Mouse (Mus musculus) gastrocnemius, adult 2 months (tissue): ENCODE results near the gene Tnks2. TPM values are rescaled to one million over a fixed set of nuclear protein-coding genes. Genes with fewer than 3 reads are reported as not detected.
"Not testable (repeated sequence)": the region's sequence is repeated elsewhere in the genome, so short reads cannot be mapped to it uniquely, and the experiment has no call there.

ENCODE experiments used
- DNase-seq: peaks from one replicate; pipeline ENCODE4 v3.0.0; 2022
- H3K27ac ChIP-seq: fragments of 200-600 bp; 2 replicates; pipeline ENCODE4 v1.8.1; 2022; ENCODE audit warnings: mild to moderate bottlenecking
- H3K4me3 ChIP-seq: fragments of 200-600 bp; 2 replicates; pipeline ENCODE4 v1.8.1; 2022; ENCODE audit warnings: mild to moderate bottlenecking, moderate library complexity
- CTCF ChIP-seq: fragments of 200-600 bp; IDR thresholded peaks from 2 replicates; pipeline ENCODE4 v1.8.1; 2022; ENCODE audit warnings: antibody characterized with exemption, mild to moderate bottlenecking, moderate library complexity
- intact Hi-C: fragments of 180-260 bp; cut with DNase I; formaldehyde crosslinking; loops from one replicate; pipeline ENCODE4 v1.15.1; 2025
- total RNA-seq, 2 experiments: library from RNA; stranded (reverse); gene quantifications; 2 replicates each; pipeline ENCODE4 v1.2.3; 2021

The Tnks2 gene
- total RNA-seq, 2 experiments from 2014 or later = 106 to 127 TPM

DNA sequence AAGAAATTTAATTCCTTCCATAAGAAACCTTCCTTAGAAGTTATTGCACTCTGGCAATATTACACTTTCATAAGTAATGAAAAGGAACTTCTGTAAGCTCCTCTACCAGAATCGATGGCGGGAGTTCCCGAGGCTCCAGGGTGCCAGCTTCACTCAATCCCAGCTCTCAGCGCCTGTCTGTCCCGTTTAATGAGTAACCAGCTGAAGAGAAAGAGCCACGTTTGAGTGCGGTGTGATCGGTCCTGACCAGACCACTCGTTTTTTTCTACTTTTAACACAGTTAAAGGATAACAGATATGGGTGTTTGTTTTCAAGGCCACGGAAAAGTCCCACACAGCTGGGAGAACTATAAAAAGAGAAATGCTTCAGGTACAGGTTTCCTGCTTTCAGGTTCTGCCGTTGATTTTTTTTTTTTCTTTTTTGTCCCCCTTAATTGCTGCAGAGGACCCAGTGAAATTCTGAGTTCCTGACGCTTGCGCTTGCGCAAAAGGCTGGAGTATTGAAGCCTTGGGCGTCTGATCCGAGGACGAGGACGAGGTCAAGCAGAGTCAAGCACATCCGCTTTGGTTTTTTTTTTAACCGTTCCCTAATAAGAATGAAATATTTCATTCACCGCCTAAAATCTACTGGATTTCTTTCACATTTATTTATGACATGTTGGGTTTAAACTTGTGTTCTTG is 25.5 kb upstream of the Tnks2 start:
- intact Hi-C loops = no loop called here

DNA sequence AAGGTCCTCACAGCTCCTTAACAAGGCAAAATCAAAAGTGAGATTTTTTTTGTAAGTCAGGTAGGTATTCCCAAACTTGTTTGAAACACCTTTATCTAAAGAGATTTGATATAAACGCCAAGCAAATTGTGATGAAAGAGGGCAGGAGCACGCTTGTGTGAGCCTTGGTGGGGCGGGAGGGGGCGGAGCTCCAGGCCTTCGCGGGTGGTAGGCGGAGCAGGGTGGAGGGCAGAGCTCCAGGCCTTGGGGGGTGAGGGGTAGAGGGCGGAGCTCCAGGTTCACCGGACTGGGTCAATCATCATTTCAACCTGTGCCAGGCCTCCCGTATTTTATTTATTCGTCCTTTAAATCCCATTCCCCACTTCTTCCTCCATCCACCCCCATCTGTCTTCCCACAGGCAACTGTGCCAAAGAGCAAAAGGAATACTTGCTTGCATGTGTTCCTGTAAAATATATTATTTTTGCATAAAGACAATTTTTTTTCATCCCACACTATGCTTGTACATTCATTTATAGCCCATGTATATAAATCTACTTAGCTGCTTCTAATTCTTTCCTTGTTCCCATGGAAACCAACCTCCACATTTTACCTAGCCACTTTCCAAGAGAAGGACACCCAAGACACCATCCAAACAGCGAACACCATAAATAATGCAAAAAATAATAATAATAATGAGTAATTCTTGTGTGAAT is 24.4 kb upstream of the Tnks2 start:
- no peak for DNase-seq
- intact Hi-C loops = no loop called here
- Histone ChIP-seq H3K27ac (no peak overlapping the region), H3K4me3 (no peak overlapping the region)
- no peak for TF ChIP-seq CTCF

More for the DNA sequence above, 25.5 kb upstream of the Tnks2 start:
- no peak for TF ChIP-seq CTCF
- Histone ChIP-seq H3K4me3 (no peak overlapping the region), H3K27ac (no peak overlapping the region)
- DNase-seq = no peak

DNA sequence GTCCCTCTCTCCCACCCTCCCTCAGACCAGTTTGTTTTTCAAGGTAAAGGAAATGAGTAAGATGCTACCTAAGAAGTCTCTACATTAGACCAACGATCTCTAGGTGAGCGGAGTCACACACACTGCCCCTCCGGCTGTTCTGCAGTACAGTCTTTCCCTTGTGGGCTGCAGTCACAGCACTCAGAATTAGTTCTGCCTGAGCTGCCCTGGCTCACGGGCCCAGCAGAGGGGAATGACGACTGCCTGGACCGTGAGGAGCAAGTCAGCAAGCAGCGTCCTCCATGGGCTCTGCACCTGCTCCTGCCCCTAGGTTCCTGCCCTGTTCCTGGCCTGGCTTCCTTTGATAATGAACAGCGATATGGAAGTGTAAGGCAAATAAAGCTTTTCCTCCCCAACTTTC is 22.0 kb upstream of the Tnks2 start:
- DNase-seq = no peak
- Histone ChIP-seq H3K4me3 (no peak overlapping the region), H3K27ac (no peak overlapping the region)
- intact Hi-C loops = no loop called here
- no peak for TF ChIP-seq CTCF

DNA sequence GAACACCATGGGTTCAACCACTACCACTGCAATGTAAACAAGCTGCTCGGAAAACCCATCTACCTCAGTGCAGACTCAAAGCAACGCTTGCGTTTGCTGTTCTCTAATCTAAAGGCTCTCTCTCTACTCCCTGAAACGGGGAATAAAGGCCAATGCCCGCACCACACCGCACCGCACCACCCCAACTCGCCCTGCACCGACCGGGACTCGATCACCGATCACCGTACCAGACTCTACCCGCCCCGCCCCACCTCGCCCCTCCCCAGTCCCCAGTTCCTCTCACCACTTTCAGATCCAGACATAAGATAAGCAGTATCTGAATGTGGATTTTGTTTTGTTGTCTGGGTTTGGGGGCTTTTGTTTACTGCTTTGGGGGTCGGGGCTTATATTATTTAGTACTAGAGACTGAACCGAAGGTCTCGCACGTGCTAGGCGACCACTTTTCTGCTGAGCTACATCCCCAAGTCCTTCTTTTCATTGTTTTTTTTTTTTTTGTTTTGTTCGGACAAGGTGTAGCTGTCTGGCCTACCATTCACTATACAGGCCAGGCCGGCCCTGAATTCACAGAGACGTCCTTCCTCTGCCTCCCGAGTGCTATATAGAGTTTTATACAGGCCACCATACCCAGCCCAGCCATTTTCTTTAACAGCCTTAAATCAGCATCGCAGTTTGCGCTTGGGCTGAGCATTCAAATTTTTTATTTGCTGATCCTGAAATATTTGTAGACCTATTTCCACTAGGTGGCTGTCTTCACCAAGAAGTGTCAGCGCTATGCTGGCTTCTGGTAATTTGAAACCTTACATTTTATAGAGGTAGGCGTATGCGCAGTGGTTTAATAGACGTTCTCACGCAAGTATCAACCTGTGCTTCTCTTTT is 18.4 kb upstream of the Tnks2 start:
- Histone ChIP-seq H3K4me3 (peak overlapping the region; percentile 58), H3K27ac (peak overlapping the region; percentile 40; the same call in 1 of the 2 replicates)
- intact Hi-C loops = loop anchor here (2.0 to 5.0 kb wide), 2 partner anchors 37 to 103 kb away; partner anchors contain the start of gene Fgfbp3
- TF ChIP-seq CTCF = peak; percentile 80
- no peak for DNase-seq

DNA sequence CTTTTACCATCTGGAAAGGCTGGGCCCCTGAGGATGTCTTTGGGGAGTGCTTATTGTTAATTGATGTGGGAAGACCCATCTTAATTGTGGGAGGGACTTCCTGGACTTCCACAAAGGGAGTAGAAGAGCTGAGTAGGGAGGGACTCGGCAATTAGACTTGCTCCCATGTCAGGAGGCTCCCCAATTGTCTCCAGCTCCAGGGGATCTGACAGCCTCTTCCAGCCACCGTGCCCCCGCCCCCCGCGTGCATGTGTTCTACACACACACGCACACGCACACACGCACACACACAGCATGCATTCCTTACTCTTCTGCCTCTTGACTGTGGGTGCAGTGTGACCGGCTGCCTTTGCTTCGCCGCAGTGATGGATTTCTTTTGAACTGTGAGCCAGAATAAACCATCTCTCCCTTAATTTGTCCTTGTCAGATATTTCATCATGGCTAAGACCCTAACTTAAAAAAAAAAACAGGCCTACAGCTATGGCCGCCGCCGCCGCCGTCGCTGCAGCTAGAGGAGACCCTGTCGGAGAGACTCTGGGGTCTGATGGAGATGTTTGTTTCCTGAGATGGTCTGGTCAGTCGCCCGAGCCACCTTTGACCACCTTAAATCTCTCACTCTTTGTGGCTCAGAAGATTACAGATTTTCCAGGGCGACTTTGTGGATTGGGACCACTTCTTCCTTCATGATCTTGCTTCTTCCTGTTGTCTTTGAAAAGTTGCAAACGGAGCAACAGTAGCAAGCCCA is 15.7 kb upstream of the Tnks2 start:
- peak; percentile 34 for DNase-seq
- no peak for TF ChIP-seq CTCF
- intact Hi-C loops = loop anchor here (5.0 kb wide), 1 partner anchor 34 kb away; no protein-coding TSS in a partner anchor
- peak overlapping the region; percentile 75 for H3K27ac ChIP-seq
- peak overlapping the region; percentile 63 for H3K4me3 ChIP-seq

DNA sequence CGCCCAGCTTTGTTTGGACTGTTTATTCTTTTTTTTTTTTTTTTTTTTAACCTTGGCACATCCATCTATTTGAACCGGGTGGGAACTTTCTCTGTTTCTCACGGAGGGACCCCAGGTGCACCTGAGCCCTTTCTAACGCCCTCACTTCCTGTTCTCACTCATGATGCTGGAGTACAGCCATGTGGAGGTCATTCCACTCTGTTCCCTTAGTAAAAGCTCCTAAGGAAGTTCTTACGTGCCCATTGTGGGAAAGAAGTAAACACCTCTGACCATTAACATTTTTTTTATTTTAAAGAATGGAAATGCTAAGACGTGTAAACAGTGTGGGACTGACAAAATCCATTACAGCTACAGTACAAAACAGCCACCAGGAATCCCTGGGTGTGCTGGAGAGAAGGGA is 14.8 kb upstream of the Tnks2 start:
- intact Hi-C loops = loop anchor here (5.0 kb wide), 1 partner anchor 33 kb away; no protein-coding TSS in a partner anchor
- no peak for TF ChIP-seq CTCF
- no peak for DNase-seq
- peak overlapping the region; percentile 9; the same call in 1 of the 2 replicates for H3K27ac ChIP-seq
- no peak overlapping the region for H3K4me3 ChIP-seq

DNA sequence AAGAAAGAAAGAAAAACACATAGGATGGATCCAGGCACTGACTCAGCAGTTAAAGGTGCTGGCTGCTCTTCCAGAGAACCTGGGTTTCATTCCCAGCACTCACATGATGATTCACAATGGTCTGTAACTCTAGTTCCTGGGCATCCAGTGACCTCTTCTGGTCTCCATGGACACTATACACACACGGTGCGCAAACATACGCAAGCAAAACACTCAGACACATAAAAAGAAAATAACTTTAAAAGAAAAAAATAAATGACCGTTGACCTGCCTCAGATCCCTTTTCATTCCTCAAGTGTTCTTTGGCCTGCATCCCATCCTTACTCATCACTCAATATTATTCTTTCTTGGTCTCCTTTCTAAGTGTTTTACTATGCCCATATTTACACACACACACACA is 13.6 kb upstream of the Tnks2 start:
- Histone ChIP-seq H3K27ac (no peak overlapping the region), H3K4me3 (no peak overlapping the region)
- intact Hi-C loops = no loop called here
- DNase-seq = no peak
- no peak for TF ChIP-seq CTCF

DNA sequence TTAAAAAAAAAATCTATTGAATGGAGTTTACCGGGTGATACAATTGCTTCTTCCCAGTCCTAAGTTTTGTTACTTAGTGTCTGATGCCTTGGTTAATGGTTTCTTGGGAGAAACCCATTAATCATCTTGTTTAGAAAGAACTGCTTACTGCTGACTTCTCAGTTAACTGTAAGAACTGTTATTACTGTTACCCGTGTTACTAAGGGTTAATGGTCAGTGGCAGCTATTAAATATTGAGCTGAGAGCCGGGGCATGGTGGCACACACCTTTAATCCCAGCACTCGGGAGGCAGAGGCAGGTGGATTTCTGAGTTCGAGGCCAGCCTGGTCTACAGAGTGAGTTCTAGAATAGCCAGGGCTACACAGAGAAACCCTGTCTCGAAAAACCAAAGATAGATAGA is 12.7 kb upstream of the Tnks2 start:
- intact Hi-C loops, H3K27ac ChIP-seq, H3K4me3 ChIP-seq, DNase-seq: not testable (repeated sequence)

DNA sequence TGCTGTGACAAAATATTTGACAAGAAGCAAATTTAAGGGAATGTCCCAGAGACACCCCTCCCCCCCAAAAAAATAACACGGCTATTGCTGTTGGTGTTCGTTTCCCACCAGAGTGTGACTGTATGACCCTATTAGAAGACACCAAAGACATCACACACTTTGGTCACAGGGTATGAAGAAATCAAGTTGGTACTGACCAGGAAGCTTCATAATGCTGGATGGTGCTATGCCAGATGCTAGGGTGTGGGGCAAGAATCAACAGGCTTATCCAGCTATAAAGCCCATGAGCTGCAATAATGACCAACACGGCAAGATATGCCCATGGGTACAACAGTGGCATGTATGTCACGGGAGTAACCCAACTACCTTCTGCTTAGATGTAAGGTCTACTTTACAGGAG is 11.3 kb upstream of the Tnks2 start:
- DNase-seq = no peak
- no peak overlapping the region for H3K4me3 ChIP-seq
- intact Hi-C loops = no loop called here
- no peak overlapping the region for H3K27ac ChIP-seq
- no peak for TF ChIP-seq CTCF

DNA sequence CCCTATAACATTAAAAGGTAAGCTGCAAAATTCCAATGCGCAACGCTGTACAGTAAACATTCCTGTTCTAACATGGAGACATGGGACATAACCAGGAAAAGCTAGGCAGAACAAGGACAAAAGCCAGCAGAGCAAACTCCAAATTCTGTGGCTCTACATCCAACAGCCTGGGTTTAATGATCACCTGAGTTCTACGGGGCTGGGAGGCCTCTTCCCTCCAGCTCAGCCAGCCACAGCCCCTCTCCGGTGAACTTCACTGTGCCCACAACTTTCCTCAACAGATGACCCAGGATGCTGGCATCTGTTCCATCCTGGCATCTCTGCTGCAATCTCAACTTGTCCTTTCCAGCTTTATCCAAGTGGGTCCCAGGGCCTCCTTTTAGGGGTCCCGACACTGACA is 6.4 kb upstream of the Tnks2 start:
- no peak for DNase-seq
- Histone ChIP-seq H3K4me3 (no peak overlapping the region), H3K27ac (no peak overlapping the region)
- intact Hi-C loops = no loop called here
- TF ChIP-seq CTCF = no peak

DNA sequence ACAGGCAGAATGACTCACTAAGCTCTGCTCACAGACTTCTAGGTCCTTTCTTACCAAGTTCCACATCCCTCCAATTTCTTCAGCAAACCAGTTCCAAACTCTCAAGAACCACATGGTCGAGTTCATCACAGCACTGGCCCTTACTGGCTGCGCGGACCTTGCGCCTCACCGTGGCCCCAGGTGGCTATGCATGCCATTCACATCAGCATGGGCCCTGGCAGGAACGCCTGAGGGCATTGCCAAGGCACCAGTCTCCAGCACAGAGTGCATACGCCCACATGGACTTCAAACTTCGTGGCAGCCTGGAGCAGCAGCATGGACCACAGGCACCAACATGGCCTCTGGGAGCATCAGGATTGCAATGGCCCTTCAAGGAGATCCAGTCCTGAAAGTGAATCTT is 5.7 kb upstream of the Tnks2 start:
- intact Hi-C loops = no loop called here
- TF ChIP-seq CTCF = no peak; the same call in 1 of the 2 replicates
- no peak overlapping the region for H3K27ac ChIP-seq
- DNase-seq = no peak
- no peak overlapping the region for H3K4me3 ChIP-seq
